In the genomic region with DNA sequence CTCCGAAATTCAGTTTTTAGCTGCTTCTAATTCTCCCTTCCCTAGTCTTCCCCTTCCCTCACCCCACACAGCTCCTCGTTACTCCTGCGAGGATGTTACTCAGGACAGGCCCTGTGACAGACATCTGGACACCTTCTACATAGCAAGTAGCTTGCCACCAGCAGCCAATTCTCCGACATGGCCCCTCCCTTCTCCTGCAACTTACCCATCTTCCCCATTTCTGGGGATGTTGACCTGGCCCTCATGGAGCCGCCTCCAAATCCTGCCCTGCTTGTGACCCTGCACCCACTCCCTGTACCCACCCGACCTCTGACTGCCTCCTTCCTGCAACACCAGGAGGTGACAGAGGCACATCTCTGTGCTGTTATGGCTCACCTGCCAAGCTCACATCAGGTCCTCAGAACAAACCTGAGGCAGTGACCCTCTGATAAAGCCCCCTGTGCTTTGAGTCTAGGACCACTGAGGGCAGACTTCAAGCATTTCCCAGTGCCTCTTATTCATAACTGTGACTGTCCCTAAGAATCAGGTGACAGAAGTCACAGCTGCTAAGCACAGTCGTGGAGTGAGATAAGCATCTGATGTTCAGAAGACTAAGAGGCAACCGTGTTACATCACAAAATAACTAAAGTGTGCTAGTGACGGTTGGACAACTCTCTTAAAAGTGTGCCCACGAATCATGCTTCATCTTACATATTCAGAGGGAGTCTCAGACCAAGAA, we compare ENCODE assay signal across 8 mouse cellular contexts. TPM values are rescaled to one million over a fixed set of nuclear protein-coding genes. Genes with fewer than 3 reads are reported as not detected.
DNase-seq lines count a peak whose midpoint lies in the region; ATAC-seq and TF ChIP-seq lines count a peak whose summit lies in the region.

No protein-coding gene starts in this region.

- peaks cover 5% of the 10 kb centered on the region; the same call in 1 of the 2 replicates for H3K4me1 ChIP-seq in forebrain, embryonic 11.5 days (replicated peaks; ENCODE audit: control insufficient read depth, insufficient read depth, low read length)
- H3K4me1 ChIP-seq in forebrain, embryonic 16.5 days (replicated peaks; ENCODE audit: control insufficient read depth, insufficient read depth, low read length): peaks cover 11% of the 10 kb centered on the region
- H3K4me1 ChIP-seq in liver, adult 2 months (ENCODE audit: control insufficient read depth, insufficient read depth, low read length): peaks cover 3% of the 10 kb centered on the region; the same call in 1 of the 2 replicates
- peaks cover 18% of the 10 kb centered on the region for H3K4me1 ChIP-seq in liver, embryonic 12.5 days
- peaks cover 44% of the 10 kb centered on the region for H3K4me1 ChIP-seq in embryonic facial prominence, embryonic 15.5 days
- 0 out of 2 replicates have a peak, but pooled peaks cover 7% of the 10 kb centered on the region for H3K4me1 ChIP-seq in stomach, embryonic 15.5 days

- no peaks in the 10 kb centered on the region for H3K36me3 ChIP-seq in forebrain, embryonic 11.5 days (ENCODE audit: control insufficient read depth, insufficient read depth, low read length)
- no peaks in the 10 kb centered on the region for H3K36me3 ChIP-seq in forebrain, embryonic 16.5 days (ENCODE audit: control insufficient read depth, insufficient read depth)
- no peaks in the 10 kb centered on the region for H3K36me3 ChIP-seq in liver, adult 2 months (ENCODE audit: control insufficient read depth, insufficient read depth, low read length)
- H3K36me3 ChIP-seq in liver, embryonic 12.5 days: 0 out of 2 replicates have a peak, but pooled peaks cover 3% of the 10 kb centered on the region
- H3K36me3 ChIP-seq in embryonic facial prominence, embryonic 15.5 days: peaks cover 8% of the 10 kb centered on the region; the same call in 1 of the 2 replicates
- H3K36me3 ChIP-seq in stomach, embryonic 15.5 days: no peaks in the 10 kb centered on the region

- 0 out of 2 replicates have a peak overlapping the region, but pooled peaks have one; percentile 3 for H3K27ac ChIP-seq in forebrain, embryonic 11.5 days (ENCODE audit: low read depth, low read length)
- no peak overlapping the region for H3K27ac ChIP-seq in forebrain, embryonic 16.5 days (ENCODE audit: low read length)
- H3K27ac ChIP-seq in liver, adult 2 months (replicated peaks; ENCODE audit: insufficient read depth, low read depth, low read length): peak overlapping the region; percentile 61
- H3K27ac ChIP-seq in liver, embryonic 12.5 days: no peak overlapping the region
- peak overlapping the region; percentile 66; the same call in 1 of the 2 replicates for H3K27ac ChIP-seq in embryonic facial prominence, embryonic 15.5 days (replicated peaks)
- 0 out of 2 replicates have a peak overlapping the region, but pooled peaks have one; percentile 0 for H3K27ac ChIP-seq in stomach, embryonic 15.5 days

- no peak overlapping the region for H3K4me2 ChIP-seq in forebrain, embryonic 11.5 days (ENCODE audit: low read depth, low read length, severe bottlenecking)
- H3K4me2 ChIP-seq in forebrain, embryonic 16.5 days (ENCODE audit: low read length): no peak overlapping the region
- no peak overlapping the region for H3K4me2 ChIP-seq in liver, embryonic 12.5 days
- no peak overlapping the region for H3K4me2 ChIP-seq in embryonic facial prominence, embryonic 15.5 days (replicated peaks)
- H3K4me2 ChIP-seq in stomach, embryonic 15.5 days: no peak overlapping the region

- no peak overlapping the region for H3K9ac ChIP-seq in forebrain, embryonic 11.5 days (ENCODE audit: low read length)
- no peak overlapping the region for H3K9ac ChIP-seq in forebrain, embryonic 16.5 days (replicated peaks; ENCODE audit: low read depth, low read length)
- H3K9ac ChIP-seq in liver, adult 2 months (ENCODE audit: low read depth, low read length): no peak overlapping the region
- H3K9ac ChIP-seq in liver, embryonic 12.5 days: no peak overlapping the region
- H3K9ac ChIP-seq in embryonic facial prominence, embryonic 15.5 days: no peak overlapping the region
- H3K9ac ChIP-seq in stomach, embryonic 15.5 days: no peak overlapping the region

- no peaks in the 10 kb centered on the region; the same call in 1 of the 2 replicates for H3K79me2 ChIP-seq in liver, adult 2 months (ENCODE audit: control insufficient read depth, insufficient read depth, low read length)

- TF ChIP-seq POLR2A in liver, adult 2 months (IDR thresholded peaks at IDR 0.05; ENCODE audit: extremely low read depth, insufficient read depth, low read length): no peak

- no peak for DNase-seq in forebrain, embryonic 11.5 days (ENCODE audit: low spot score)
- DNase-seq in liver, adult 2 months (ENCODE audit: extremely low read depth, low read depth, low spot score): no peak
- no peak for DNase-seq in gastrocnemius, adult 8-10 months (ENCODE audit: low spot score in 2 of 2)
- no peak for DNase-seq in heart, postnatal 10 days

- no peak overlapping the region for H3K4me3 ChIP-seq in forebrain, embryonic 11.5 days (ENCODE audit: low read depth, low read length)
- H3K4me3 ChIP-seq in forebrain, embryonic 16.5 days (replicated peaks; ENCODE audit: low read length): no peak overlapping the region
- H3K4me3 ChIP-seq in liver, adult 2 months (ENCODE audit: insufficient read depth, low read depth, low read length): no peak overlapping the region
- H3K4me3 ChIP-seq in liver, embryonic 12.5 days: no peak overlapping the region
- H3K4me3 ChIP-seq in embryonic facial prominence, embryonic 15.5 days (replicated peaks): no peak overlapping the region
- no peak overlapping the region for H3K4me3 ChIP-seq in stomach, embryonic 15.5 days (replicated peaks)

- 83% methylated on average over 10 of the region's 10 CpGs for WGBS in forebrain, embryonic 11.5 days
- 80% methylated on average over 10 of the region's 10 CpGs for WGBS in forebrain, embryonic 16.5 days
- 75% methylated on average over 10 of the region's 10 CpGs for WGBS in liver, adult 2 months
- 65% methylated on average over 10 of the region's 10 CpGs for WGBS in liver, embryonic 12.5 days (ENCODE audit: insufficient replicate concordance)
- WGBS in embryonic facial prominence, embryonic 15.5 days: 73% methylated on average over 10 of the region's 10 CpGs
- WGBS in stomach, embryonic 15.5 days: 69% methylated on average over 10 of the region's 10 CpGs

- TF ChIP-seq CTCF in liver, adult 2 months (IDR thresholded peaks at IDR 0.05; ENCODE audit: low read depth, low read length): no peak

- intact Hi-C loops in heart, postnatal 10 days (cut with DNase I): loop anchor here (2.0 kb wide), 1 partner anchor 61 kb away; no protein-coding TSS in a partner anchor

- ATAC-seq in forebrain, embryonic 11.5 days (replicated peaks; ENCODE audit: low FRiP score): no peak
- ATAC-seq in forebrain, embryonic 16.5 days: no peak
- no peak for ATAC-seq in liver, embryonic 12.5 days
- ATAC-seq in embryonic facial prominence, embryonic 15.5 days (ENCODE audit: insufficient number of reproducible peaks, low FRiP score, low TSS enrichment, low read depth): no peak
- ATAC-seq in stomach, embryonic 15.5 days (ENCODE audit: insufficient read depth, low FRiP score, low read depth): no peak

- no peaks in the 10 kb centered on the region for H3K27me3 ChIP-seq in forebrain, embryonic 11.5 days (ENCODE audit: control insufficient read depth, insufficient read depth, low read length)
- H3K27me3 ChIP-seq in forebrain, embryonic 16.5 days (replicated peaks; ENCODE audit: control insufficient read depth, insufficient read depth, low read length): no peaks in the 10 kb centered on the region
- no peaks in the 10 kb centered on the region for H3K27me3 ChIP-seq in liver, adult 2 months (ENCODE audit: control insufficient read depth, insufficient read depth, low read length)
- no peaks in the 10 kb centered on the region for H3K27me3 ChIP-seq in liver, embryonic 12.5 days (replicated peaks)
- H3K27me3 ChIP-seq in embryonic facial prominence, embryonic 15.5 days: no peaks in the 10 kb centered on the region
- no peaks in the 10 kb centered on the region for H3K27me3 ChIP-seq in stomach, embryonic 15.5 days (replicated peaks)

- no peaks in the 10 kb centered on the region for H3K9me3 ChIP-seq in forebrain, embryonic 11.5 days (ENCODE audit: control insufficient read depth, low read length)
- H3K9me3 ChIP-seq in forebrain, embryonic 16.5 days (ENCODE audit: control insufficient read depth, low read length): no peaks in the 10 kb centered on the region
- no peaks in the 10 kb centered on the region for H3K9me3 ChIP-seq in liver, embryonic 12.5 days (replicated peaks)
- no peaks in the 10 kb centered on the region for H3K9me3 ChIP-seq in embryonic facial prominence, embryonic 15.5 days (replicated peaks)
- H3K9me3 ChIP-seq in stomach, embryonic 15.5 days: no peaks in the 10 kb centered on the region

RNA-seq across cellular contexts. Expression of a gene that starts 18.0 kb away (rescaled TPM):
- 17.4 and 19.1 TPM in 2 replicates for polyA plus RNA-seq in forebrain, embryonic 11.5 days (2014; fragmentation: Nextera tagmentation; extraction: Ambion mirVana)
- polyA plus RNA-seq in forebrain, embryonic 16.5 days (2015; fragmentation: Nextera tagmentation; extraction: Ambion mirVana): 23.4 and 23.8 TPM in 2 replicates
- total RNA-seq in liver, adult 2 months (2014; rRNA removed): 3.0 and 3.7 TPM in 2 replicates
- 2.6 and 2.7 TPM in 2 replicates for polyA plus RNA-seq in liver, adult 2 months (2012; rRNA removed)
- polyA plus RNA-seq in liver, embryonic 12.5 days (2016; fragmentation: Nextera tagmentation; extraction: Ambion mirVana): 5.7 and 5.9 TPM in 2 replicates
- polyA plus RNA-seq in embryonic facial prominence, embryonic 15.5 days (2015; fragmentation: Nextera tagmentation; extraction: Ambion mirVana): 16.8 and 17.4 TPM in 2 replicates
- 11.0 and 12.1 TPM in 2 replicates for polyA plus RNA-seq in stomach, embryonic 15.5 days (2015; fragmentation: Nextera tagmentation; extraction: Ambion mirVana)
- total RNA-seq in gastrocnemius, adult 8-10 months (2022): 1 to 10 TPM; 3.2 to 4.4 (median 3.8) TPM
- total RNA-seq in heart, postnatal 10 days (2021): 10 to 100 TPM; 40.4 to 45.9 TPM

RNA-seq across cellular contexts. Expression of a gene that starts 46.3 kb away (rescaled TPM):
- polyA plus RNA-seq in forebrain, embryonic 11.5 days (2014; fragmentation: Nextera tagmentation; extraction: Ambion mirVana): 8.7 and 9.3 TPM in 2 replicates
- 11.6 and 13.4 TPM in 2 replicates for polyA plus RNA-seq in forebrain, embryonic 16.5 days (2015; fragmentation: Nextera tagmentation; extraction: Ambion mirVana)
- 9.6 and 13.2 TPM in 2 replicates for total RNA-seq in liver, adult 2 months (2014; rRNA removed)
- 14.1 and 14.3 TPM in 2 replicates for polyA plus RNA-seq in liver, adult 2 months (2012; rRNA removed)
- polyA plus RNA-seq in liver, embryonic 12.5 days (2016; fragmentation: Nextera tagmentation; extraction: Ambion mirVana): 8.8 and 9.2 TPM in 2 replicates
- polyA plus RNA-seq in embryonic facial prominence, embryonic 15.5 days (2015; fragmentation: Nextera tagmentation; extraction: Ambion mirVana): 12.4 and 12.8 TPM in 2 replicates
- 10.4 TPM in 2 replicates for polyA plus RNA-seq in stomach, embryonic 15.5 days (2015; fragmentation: Nextera tagmentation; extraction: Ambion mirVana)
- total RNA-seq in gastrocnemius, adult 8-10 months (2022): 10 to 100 TPM; 14.7 to 15.7 (median 15.3) TPM
- 10 to 100 TPM; 19.0 to 23.1 TPM for total RNA-seq in heart, postnatal 10 days (2021)

Comparison
In these comparisons a context has a peak if more than half of its experiments do, and no peak if none do; other contexts are left out.
1. H3K27ac ChIP-seq: peak in forebrain, embryonic 11.5 days (single experiment), liver, adult 2 months (single experiment), embryonic facial prominence, embryonic 15.5 days (single experiment) and stomach, embryonic 15.5 days (single experiment); none in forebrain, embryonic 16.5 days (single experiment) and liver, embryonic 12.5 days (single experiment).